Comparison of ENCODE assay signal across 9 mouse cellular contexts in genomic region chr8:11469095-11469494, GRCm38 (mm10). TPM values are rescaled to one million over a fixed set of nuclear protein-coding genes. Genes with fewer than 3 reads are reported as not detected.
DNase-seq lines count a peak whose midpoint lies in the region; ATAC-seq and TF ChIP-seq lines count a peak whose summit lies in the region.
"Had no signal": no experiment of that assay in that cellular context is flagged by ENCODE, and none has a peak within 500 bp of the region (broad histone marks: within the 10 kb centered on the region; RNA-seq: fewer than 3 reads in every experiment).

No protein-coding gene starts in this region.

- H3K27me3 ChIP-seq in heart, adult 2 months (ENCODE audit: control insufficient read depth, insufficient read depth, low read length): no peaks in the 10 kb centered on the region
- peaks cover 8% of the 10 kb centered on the region for H3K27me3 ChIP-seq in heart, embryonic 10.5 days (ENCODE audit: insufficient read depth, poor library complexity, severe bottlenecking)
- H3K27me3 ChIP-seq in thymus, adult 2 months (ENCODE audit: control insufficient read depth, insufficient read depth, low read length): no peaks in the 10 kb centered on the region

- peak; percentile 55 to 67 for DNase-seq in heart, adult 2 months
- DNase-seq in heart, embryonic 10.5 days (ENCODE audit: low spot score): no peak
- DNase-seq in thymus, adult 2 months: peak; percentile 33
- no peak for DNase-seq in thymus, adult 18-20 months
- peak; percentile 77 to 87 for DNase-seq in kidney, adult 8-10 months
- DNase-seq in gastrocnemius, postnatal 10 days: no peak

- TF ChIP-seq POLR2A in heart, adult 2 months (IDR thresholded peaks at IDR 0.05; ENCODE audit: insufficient read depth, low read depth, low read length): no peak
- no peak for TF ChIP-seq POLR2A in thymus, adult 2 months (IDR thresholded peaks at IDR 0.05; ENCODE audit: control insufficient read depth, extremely low read depth, insufficient read depth, low read length, poor library complexity)
- no peak for TF ChIP-seq POLR2A in olfactory bulb, adult 2 months (IDR thresholded peaks at IDR 0.05; ENCODE audit: insufficient read depth, low read depth, low read length)

- no peak overlapping the region for H3K9ac ChIP-seq in heart, adult 2 months (ENCODE audit: low read depth, low read length)

- intact Hi-C loops in heart, adult 2 months (cut with DNase I): loop anchor here (2.0 kb wide), 1 partner anchor 18 kb away; no protein-coding TSS in a partner anchor

- H3K4me1 ChIP-seq in heart, adult 2 months (ENCODE audit: control insufficient read depth, insufficient read depth, low read length): peaks cover 7% of the 10 kb centered on the region
- H3K4me1 ChIP-seq in heart, embryonic 10.5 days: peaks cover 27% of the 10 kb centered on the region
- H3K4me1 ChIP-seq in thymus, adult 2 months (replicated peaks; ENCODE audit: control insufficient read depth, insufficient read depth, low read length): peaks cover 6% of the 10 kb centered on the region
- H3K4me1 ChIP-seq in olfactory bulb, adult 2 months (ENCODE audit: control insufficient read depth, insufficient read depth, low read length): no peaks in the 10 kb centered on the region

- TF ChIP-seq CTCF in heart, adult 2 months (IDR thresholded peaks at IDR 0.05): peak; percentile 83
- TF ChIP-seq CTCF in thymus, adult 2 months (IDR thresholded peaks at IDR 0.05; ENCODE audit: borderline replicate concordance, control insufficient read depth, extremely low read depth, insufficient read depth, low read length, poor library complexity): no peak
- TF ChIP-seq CTCF in olfactory bulb, adult 2 months (IDR thresholded peaks at IDR 0.05; ENCODE audit: insufficient read depth, low read depth, low read length): peak; percentile 32; the same call in 1 of the 2 replicates

- H3K79me2 ChIP-seq in heart, adult 2 months (replicated peaks; ENCODE audit: control insufficient read depth, insufficient read depth, low read length): 0 out of 2 replicates have a peak, but pooled peaks cover 3% of the 10 kb centered on the region

- H3K27ac ChIP-seq in heart, adult 2 months: peak overlapping the region; percentile 4; the same call in 1 of the 2 replicates
- H3K27ac ChIP-seq in heart, embryonic 10.5 days: no peak overlapping the region
- H3K27ac ChIP-seq in thymus, adult 2 months (ENCODE audit: control insufficient read depth, insufficient read depth, low read length): no peak overlapping the region
- no peak overlapping the region for H3K27ac ChIP-seq in olfactory bulb, adult 2 months (ENCODE audit: insufficient read depth, low read depth, low read length)

- no peak overlapping the region for H3K4me3 ChIP-seq in heart, adult 2 months
- no peak overlapping the region for H3K4me3 ChIP-seq in heart, embryonic 10.5 days
- H3K4me3 ChIP-seq in thymus, adult 2 months (ENCODE audit: control insufficient read depth, insufficient read depth, low read length): no peak overlapping the region
- no peak overlapping the region for H3K4me3 ChIP-seq in olfactory bulb, adult 2 months (ENCODE audit: insufficient read depth, low read depth, low read length)

- 0 out of 2 replicates have a peak, but pooled peaks cover 4% of the 10 kb centered on the region for H3K9me3 ChIP-seq in heart, embryonic 10.5 days

- peak; percentile 63; the same call in 1 of the 2 replicates for TF ChIP-seq EP300 in heart, adult 2 months (IDR thresholded peaks at IDR 0.05; ENCODE audit: insufficient read depth, low read depth, low read length)

- no peak for ATAC-seq in megakaryocyte, adult 5-6 weeks (ENCODE audit: poor library complexity, severe bottlenecking)

- 13% methylated on average over 3 of the region's 3 CpGs for WGBS in heart, adult 2 months
- WGBS in heart, embryonic 10.5 days: 5% methylated on average over 3 of the region's 3 CpGs
- 7% methylated on average over 3 of the region's 3 CpGs for WGBS in thymus, adult 2 months
- 12% methylated on average over 3 of the region's 3 CpGs for WGBS in olfactory bulb, adult 2 months

- peaks cover 2% of the 10 kb centered on the region; the same call in 1 of the 2 replicates for H3K36me3 ChIP-seq in heart, adult 2 months (ENCODE audit: control insufficient read depth, insufficient read depth, low read length)
- H3K36me3 ChIP-seq in heart, embryonic 10.5 days: peaks cover 14% of the 10 kb centered on the region; the same call in 1 of the 2 replicates
- H3K36me3 ChIP-seq in thymus, adult 2 months (ENCODE audit: control insufficient read depth, insufficient read depth, low read length): no peaks in the 10 kb centered on the region

RNA-seq across cellular contexts. Expression of gene Rab20, which starts 9.4 kb away (rescaled TPM):
- 10 to 100 TPM; 17.8 to 27.4 TPM for total RNA-seq in heart, adult 2 months (2021)
- 40.9 and 46.8 TPM in 2 replicates for polyA plus RNA-seq in heart, adult 2 months (2012; rRNA removed)
- polyA plus RNA-seq in heart, embryonic 10.5 days (2016; fragmentation: Nextera tagmentation; extraction: Ambion mirVana): 11.2 and 21.9 TPM in 2 replicates
- 9.6 and 15.0 TPM in 2 replicates for polyA plus RNA-seq in thymus, adult 2 months (2012; rRNA removed)
- not detected in 2 replicates for polyA plus RNA-seq in olfactory bulb, adult 2 months (2012; ENCODE audit: insufficient read depth, insufficient read length, low replicate concordance, missing spikeins)
- total RNA-seq in megakaryocyte, adult 5-6 weeks (2015): 2.5 and 3.5 TPM in 2 replicates
- 3.3 and 7.7 TPM in 2 replicates for total RNA-seq in megakaryocyte, adult 5-6 weeks (2017)
- total RNA-seq in gastrocnemius, postnatal 10 days (2021): 1 to 10 TPM; 1.1 TPM
- polyA plus RNA-seq: neural tube, embryonic 14.5 days had no signal

RNA-seq across cellular contexts. Expression of gene Naxd, which starts 28.2 kb away (rescaled TPM):
- total RNA-seq in heart, adult 2 months (2021): 10 to 100 TPM; 31.2 to 32.7 TPM
- 56.9 and 64.1 TPM in 2 replicates for polyA plus RNA-seq in heart, adult 2 months (2012; rRNA removed)
- polyA plus RNA-seq in heart, embryonic 10.5 days (2016; fragmentation: Nextera tagmentation; extraction: Ambion mirVana): 86.1 and 92.1 TPM in 2 replicates
- 162 and 168 TPM in 2 replicates for polyA plus RNA-seq in thymus, adult 2 months (2012; rRNA removed)
- not detected in 2 replicates for polyA plus RNA-seq in olfactory bulb, adult 2 months (2012; ENCODE audit: insufficient read depth, insufficient read length, low replicate concordance, missing spikeins)
- 39.8 and 53.9 TPM in 2 replicates for total RNA-seq in megakaryocyte, adult 5-6 weeks (2015)
- 45.7 and 58.1 TPM in 2 replicates for total RNA-seq in megakaryocyte, adult 5-6 weeks (2017)
- total RNA-seq in gastrocnemius, postnatal 10 days (2021): 10 to 100 TPM; 25.8 to 30.6 TPM

Comparison
In these comparisons a context has a peak if more than half of its experiments do, and no peak if none do; other contexts are left out.
1. DNase-seq: peak in heart, adult 2 months (2 of 2), thymus, adult 2 months (single experiment) and kidney, adult 8-10 months (2 of 2); none in heart, embryonic 10.5 days (single experiment), thymus, adult 18-20 months (0 of 2) and gastrocnemius, postnatal 10 days (single experiment).
2. RNA of gene Rab20, which starts 9.4 kb away (polyA plus RNA-seq): 40.9 to 46.8 TPM in heart, adult 2 months, 9.6 to 15.0 TPM in thymus, adult 2 months and 11.2 to 21.9 TPM in heart, embryonic 10.5 days; not detected in olfactory bulb, adult 2 months; every median in the first group is over 10 times any median in the second.